Mouse (Mus musculus) layer of hippocampus, adult 8-10 months (tissue): ENCODE results near the gene Alad. TPM values are rescaled to one million over a fixed set of nuclear protein-coding genes. Genes with fewer than 3 reads are reported as not detected.

Source experiments
- DNase-seq, 2 experiments: peaks; one replicate each; pipeline ENCODE4 v3.0.0; 2022; ENCODE audit warnings: low spot score in 2 of 2
- total RNA-seq, 4 experiments: library from RNA; stranded (reverse); gene quantifications; 2 replicates each; pipeline ENCODE4 v1.2.4; 2022

Alad gene
- 10 to 100 TPM; 28.4 to 34.6 (median 30.9) TPM for total RNA-seq

GRCm38 (mm10) chr4:62519849-62520233 lies at the start of gene Alad:
Gene Alad, minus strand, starts transcription at chr4:62519918.
- DNase-seq, result peak; percentile 64 to 71

DNA sequence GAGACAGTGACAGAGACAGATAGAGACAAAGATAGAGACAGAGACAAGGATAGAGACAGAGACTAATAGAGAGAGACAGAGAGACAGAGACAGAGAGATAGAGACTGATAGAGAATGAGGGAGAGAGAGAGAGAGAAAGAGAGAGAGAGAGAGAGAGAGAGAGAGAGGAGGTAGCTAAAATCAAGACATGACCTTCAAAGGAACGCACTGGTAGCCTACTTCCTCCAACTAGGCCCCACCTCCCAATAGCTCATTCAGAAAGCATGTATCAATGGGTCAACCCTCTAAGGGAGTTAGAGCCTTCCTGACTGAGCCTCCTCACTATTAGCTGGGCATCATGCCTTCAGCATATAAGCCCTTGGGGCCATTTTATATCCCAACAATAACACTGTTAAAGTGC lies 48.6 kb upstream of the Alad start:
- DNase-seq, result no peak

DNA sequence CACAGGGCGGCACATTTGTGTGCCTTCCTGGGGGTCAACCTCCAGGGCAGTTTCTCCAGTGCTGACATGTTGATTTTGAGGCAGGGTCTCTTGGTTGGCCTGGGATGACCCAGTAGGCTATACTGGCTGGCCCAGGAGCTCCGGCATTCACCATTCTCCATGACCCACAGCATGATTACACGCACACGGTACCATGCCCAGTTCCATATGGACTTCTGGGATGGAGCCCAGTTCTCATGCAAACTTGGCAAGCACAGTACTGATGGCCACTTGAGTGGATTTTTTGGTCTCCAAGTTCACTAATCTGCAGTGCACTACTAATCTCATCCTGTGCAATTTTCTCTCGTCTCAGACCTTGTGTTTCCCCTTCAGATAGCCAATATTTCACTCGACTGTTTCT lies 48.0 kb upstream of the Alad start:
- no peak for DNase-seq

DNA sequence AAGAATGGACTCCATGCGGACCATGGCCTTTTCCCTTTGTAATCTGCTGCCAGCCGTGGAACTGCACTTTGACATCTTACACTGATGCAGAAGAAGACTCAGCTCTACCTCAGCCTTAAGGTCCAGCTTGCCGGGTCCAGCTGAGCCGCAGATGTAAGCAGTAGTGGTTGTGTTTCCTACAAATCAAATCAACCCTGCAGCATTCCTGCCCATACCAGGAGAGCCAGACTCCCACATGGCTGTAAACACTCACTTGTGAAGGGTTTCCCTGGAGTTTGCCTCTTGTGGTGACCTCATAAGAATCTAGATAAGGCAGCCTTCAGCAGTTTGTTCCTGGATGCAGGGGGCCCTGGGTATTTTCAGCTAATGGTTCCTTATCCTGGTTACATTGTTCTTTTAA lies 46.8 kb upstream of the Alad start:
- DNase-seq, result no peak

DNA sequence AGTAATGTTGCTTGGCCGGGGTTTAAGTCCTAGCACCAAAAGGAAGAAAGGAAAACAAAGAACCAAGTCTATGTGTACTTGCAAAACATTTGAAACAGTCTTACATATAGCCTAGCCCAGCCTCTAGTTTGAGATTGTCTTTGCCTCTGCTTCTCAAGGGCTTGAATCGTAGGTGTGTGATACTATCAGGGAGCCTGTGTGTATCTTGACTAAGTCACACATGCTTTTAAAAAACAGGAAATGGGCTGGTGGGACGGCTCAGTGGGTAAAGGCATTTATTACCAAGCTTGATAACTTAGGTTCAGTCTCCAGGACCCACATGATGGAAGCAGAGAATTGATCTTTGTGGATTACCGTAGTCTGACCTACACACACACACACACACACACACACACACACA lies 42.3 kb upstream of the Alad start:
- no peak for DNase-seq

DNA sequence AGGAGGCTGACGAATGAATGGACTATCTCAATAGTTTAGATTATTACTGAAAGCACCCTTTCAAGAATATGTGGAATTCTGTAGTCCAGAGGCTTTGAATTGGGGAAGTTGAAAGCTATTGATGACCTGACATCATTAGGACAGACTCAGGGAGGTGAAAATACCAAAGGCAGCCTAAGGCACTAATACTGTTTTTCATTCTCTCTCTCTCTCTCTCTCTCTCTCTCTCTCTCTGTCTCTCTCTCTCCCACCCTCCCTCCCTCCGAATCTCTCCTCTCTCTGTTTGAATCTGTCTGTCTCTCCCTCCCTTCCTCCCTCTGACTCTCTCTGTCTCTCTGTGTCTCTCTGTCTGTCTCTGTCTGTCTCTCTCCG lies 41.9 kb upstream of the Alad start:
- no peak for DNase-seq

GRCm38 (mm10) chr4:62560963-62561629 lies 41.4 kb upstream of the Alad start:
- peak; percentile 33 to 82 for DNase-seq

DNA sequence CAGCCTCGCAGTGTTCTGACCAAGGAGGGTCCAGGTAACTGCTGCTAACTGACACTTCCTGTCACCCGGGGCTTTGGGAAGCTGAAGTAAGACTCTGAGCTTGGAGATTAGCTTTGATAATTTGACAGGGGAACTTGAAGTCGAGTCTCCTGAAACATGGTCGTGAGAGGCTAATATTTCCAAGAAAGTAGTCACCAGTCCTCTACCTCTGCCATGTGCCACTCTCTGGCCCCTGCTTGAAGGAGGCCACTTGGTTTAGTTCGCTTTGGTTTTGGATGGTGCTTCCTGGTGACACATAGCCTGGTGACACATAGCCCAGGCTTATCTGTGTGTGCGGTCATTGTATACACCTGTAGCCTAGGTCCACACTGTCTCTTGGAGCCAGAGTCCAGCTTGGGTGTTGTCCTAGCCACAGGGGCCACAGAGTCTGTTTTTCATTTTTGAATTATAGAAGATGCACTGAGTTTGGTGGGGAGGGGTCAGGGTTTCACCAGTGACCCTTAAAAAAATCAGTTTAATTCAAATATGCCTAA lies 40.1 kb upstream of the Alad start, which contains the start of gene Rgs3:
Rgs3 (plus strand) TSS at position 51 of the 533 bp plus-strand sequence.
- DNase-seq, result no peak

DNA sequence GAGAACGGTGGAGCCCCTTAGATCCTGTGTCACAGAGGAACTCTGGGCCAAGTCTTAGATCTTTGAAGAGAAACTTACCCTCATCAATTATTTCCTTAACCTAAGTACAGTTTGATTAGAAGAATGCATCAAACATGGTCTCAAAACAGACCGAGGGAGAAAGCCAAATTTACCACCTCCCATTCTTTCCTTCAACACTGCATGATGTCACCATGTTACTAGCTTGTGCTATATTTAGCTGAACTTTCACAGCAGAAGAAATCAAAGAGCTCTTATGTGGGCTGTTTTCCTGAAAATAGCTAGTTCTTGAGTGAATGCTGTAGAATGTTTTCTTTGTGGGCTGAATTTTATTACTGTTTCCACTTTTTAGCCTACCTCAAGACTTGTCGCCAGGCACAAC lies 37.7 kb upstream of the Alad start:
- DNase-seq, result no peak

DNA sequence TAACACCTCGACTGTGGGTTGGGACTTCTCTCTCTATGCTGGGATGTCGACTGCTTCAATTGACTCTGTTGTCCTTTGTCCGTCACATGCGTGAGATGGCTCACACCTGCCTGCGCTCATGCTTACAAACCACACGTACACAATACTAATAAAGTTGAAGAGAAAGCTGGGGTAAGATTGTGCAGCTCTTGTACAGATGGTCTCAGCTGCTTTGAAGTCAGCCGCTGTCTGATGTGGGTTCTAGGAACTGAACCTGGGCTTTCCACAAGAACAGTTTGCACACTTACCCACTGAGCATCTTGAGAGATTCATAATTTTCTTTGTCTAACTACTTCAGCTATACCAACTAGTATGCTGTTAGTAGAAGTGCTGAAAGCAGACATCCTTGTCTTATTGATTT lies 32.2 kb upstream of the Alad start:
- DNase-seq, result no peak

DNA sequence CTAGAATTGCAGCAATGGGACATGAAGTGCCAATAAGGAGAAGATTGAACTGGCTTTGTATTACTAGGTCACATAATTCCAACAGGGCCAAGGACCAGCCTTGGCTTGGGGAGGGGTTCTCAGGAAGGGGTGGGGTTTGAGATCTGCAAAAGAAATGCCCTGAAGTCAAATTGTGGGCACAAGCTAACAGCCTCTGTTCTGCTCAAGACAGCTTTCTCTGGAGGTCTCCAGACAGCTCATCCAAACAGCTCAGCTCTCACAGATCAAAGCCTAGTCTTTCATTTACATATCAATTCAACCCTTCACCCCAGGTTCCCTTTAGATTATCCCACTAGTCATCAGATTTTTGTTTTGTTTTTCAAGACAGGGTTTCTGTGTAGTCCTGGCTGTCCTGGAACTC lies 25.1 kb upstream of the Alad start:
- no peak for DNase-seq

GRCm38 (mm10) chr4:62543782-62544181 lies 24.1 kb upstream of the Alad start:
- no peak for DNase-seq

GRCm38 (mm10) chr4:62541802-62542201 lies 22.1 kb upstream of the Alad start:
- DNase-seq, result peak in 1 of 2 experiments; percentile 13

DNA sequence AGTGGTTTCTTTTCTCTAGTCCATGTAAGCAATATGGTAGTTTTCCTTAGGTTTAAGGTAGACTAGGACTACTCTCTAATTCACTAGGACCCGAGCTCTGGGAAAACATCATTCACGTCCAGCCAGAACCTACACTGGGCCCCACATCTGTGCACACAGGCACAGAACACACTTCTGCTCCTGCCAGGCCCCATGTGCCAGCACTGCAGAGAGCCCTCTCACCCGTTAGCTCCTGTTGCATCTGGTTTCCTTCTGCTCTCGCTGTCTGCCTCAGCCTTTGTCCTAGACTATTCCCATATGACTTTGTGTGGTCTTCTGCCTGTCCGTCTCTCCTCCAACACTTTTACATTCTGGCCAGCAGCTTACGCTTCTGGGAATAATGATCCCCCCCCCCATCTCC lies 14.0 kb upstream of the Alad start:
- DNase-seq, result no peak

DNA sequence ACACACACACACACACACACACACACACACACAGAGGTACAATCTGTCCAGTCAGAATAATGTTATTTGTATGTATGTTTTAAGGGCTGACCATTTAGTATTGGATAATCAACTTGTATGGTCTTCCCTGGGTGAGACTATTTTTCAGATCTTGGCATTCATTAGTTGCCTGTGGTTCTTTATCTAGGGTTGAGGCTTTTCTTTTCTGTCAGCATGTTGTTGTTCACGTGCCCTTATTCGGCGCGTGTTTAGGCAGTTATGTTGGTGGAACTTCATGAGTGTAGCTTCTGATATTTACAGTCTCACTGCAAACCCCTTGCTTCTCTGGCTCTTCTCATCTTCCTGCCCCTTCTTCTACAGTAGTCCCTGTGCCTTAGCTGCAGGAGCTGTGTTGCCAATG lies 7.9 kb upstream of the Alad start:
- no peak for DNase-seq

- DNase-seq, result no peak
Observed at GRCm38 (mm10) chr4:62526256-62526655, 6.5 kb upstream of the Alad start.

DNA sequence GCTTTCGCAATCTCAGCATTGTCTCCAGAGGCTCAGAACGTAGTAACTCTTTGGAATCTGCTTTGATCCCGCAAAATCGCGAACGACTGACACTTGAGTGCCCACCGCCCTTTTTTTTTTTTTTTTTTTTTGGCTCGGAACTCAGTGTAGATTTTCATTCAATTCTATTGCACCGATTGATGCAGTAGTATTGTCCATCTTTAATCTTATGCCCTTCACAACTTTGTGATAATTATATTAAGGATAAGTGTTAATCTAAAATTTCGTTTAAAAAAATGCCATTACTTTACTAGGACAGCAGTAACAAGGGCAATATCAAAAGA lies 5.7 kb upstream of the Alad start:
- DNase-seq, result no peak

GRCm38 (mm10) chr4:62524651-62525488 lies 5.2 kb upstream of the Alad start, which contains the start of the genes Pole3 and 4933430I17Rik:
Gene Pole3, minus strand, starts transcription at chr4:62525068.
Gene 4933430I17Rik, plus strand, starts transcription at chr4:62525369.
- DNase-seq, result peak; percentile 95 to 97

DNA sequence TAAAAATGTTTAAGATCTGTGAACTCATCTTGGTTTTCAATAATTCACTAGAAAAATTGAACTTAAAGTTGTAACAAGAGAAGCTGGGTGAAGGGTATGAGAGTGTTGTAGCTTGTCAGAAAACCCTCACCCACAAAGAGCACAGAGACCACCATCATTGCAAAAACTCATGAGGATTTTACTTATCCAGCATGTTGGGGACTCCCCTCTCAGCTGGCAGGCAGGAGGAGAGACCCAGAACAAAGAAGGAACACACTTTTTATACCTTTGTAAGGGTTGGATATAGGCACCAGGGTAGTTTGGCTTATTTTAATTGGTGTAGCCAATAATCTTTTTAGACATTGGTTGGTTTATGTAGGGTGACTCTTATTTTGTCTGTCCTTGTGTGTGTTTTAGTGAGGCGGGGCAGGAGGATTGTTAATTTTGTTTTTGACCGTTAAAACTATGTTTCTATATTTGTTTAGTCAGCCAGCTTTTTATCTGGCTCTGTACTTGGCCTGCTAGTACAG lies 1.2 kb upstream of the Alad start:
- DNase-seq, result no peak

- no peak for DNase-seq
Observed at GRCm38 (mm10) chr4:62519122-62519848, 433 bp downstream of the Alad start.

- DNase-seq, result no peak
Observed at GRCm38 (mm10) chr4:62518416-62519121, 1.1 kb downstream of the Alad start.
